Mouse (Mus musculus) neural tube, embryonic 14.5 days (tissue): ENCODE results near the gene Col18a1. TPM values are rescaled to one million over a fixed set of nuclear protein-coding genes. Genes with fewer than 3 reads are reported as not detected.
A peak's percentile ranks its signal among the peaks of the same experiment; 100 is the strongest.

ENCODE experiments used
- ATAC-seq: fragments of 200-750 bp; cut with Nextera tagmentation; 2 replicates; pipeline ENCODE4 v1.8.0; 2017; ENCODE audit warnings: low read depth, mild to moderate bottlenecking, moderate TSS enrichment, moderate library complexity
- H3K27ac ChIP-seq: fragments of 300-500 bp; sonication (generic); 2 replicates; pipeline ENCODE4 v1.5.1; 2014; ENCODE audit warnings: low read depth, mild to moderate bottlenecking, control low read depth, low read length, moderate library complexity, mixed read lengths
- H3K27me3 ChIP-seq: fragments of 300-500 bp; sonication (generic); 2 replicates; pipeline ENCODE4 v1.6.1; 2014; ENCODE audit warnings: low read length; ENCODE audit not compliant: control insufficient read depth, insufficient read depth
- H3K36me3 ChIP-seq: fragments of 300-500 bp; sonication (generic); 2 replicates; pipeline ENCODE4 v1.6.1; 2014; ENCODE audit warnings: low read length, mixed read lengths; ENCODE audit not compliant: control insufficient read depth, insufficient read depth
- H3K4me1 ChIP-seq: fragments of 300-500 bp; sonication (generic); 2 replicates; pipeline ENCODE4 v1.6.1; 2014; ENCODE audit warnings: low read length; ENCODE audit not compliant: control insufficient read depth, insufficient read depth
- H3K4me2 ChIP-seq: fragments of 300-500 bp; sonication (generic); 2 replicates; pipeline ENCODE4 v1.6.1; 2014; ENCODE audit warnings: mild to moderate bottlenecking, low read depth, low read length, control low read depth
- H3K4me3 ChIP-seq: fragments of 300-500 bp; sonication (generic); 2 replicates; pipeline ENCODE4 v1.5.1; 2014; ENCODE audit warnings: low read depth, low read length, control low read depth, mixed read lengths
- H3K9ac ChIP-seq: fragments of 300-500 bp; sonication (generic); replicated peaks from 2 replicates; pipeline ENCODE4 v1.6.1; 2014; ENCODE audit warnings: low read depth, mild to moderate bottlenecking, control low read depth, low read length, mixed read lengths
- H3K9me3 ChIP-seq: fragments of 300-500 bp; sonication (generic); 2 replicates; pipeline ENCODE4 v1.6.1; 2016; ENCODE audit warnings: low read length; ENCODE audit not compliant: control insufficient read depth
- WGBS: fragments of 180-500 bp; shearing (Covaris S2); extraction: QIAGEN DNeasy Blood & Tissue Kit; methylation state at CpG from one replicate; pipeline ENCODE4 v1.1.7; 2014; 5-methylcytosine and 5-hydroxymethylcytosine counted together
- polyA plus RNA-seq: library from polyadenylated mRNA; unstranded; fragments of >200 nt; fragmentation: Nextera tagmentation; extraction: Ambion mirVana; gene quantifications from 2 replicates; pipeline ENCODE4 v1.2.1, GENCODE M21; 2014

The Col18a1 gene
- polyA plus RNA-seq, 1 experiment from 2014 or later = 5.3 TPM

DNA sequence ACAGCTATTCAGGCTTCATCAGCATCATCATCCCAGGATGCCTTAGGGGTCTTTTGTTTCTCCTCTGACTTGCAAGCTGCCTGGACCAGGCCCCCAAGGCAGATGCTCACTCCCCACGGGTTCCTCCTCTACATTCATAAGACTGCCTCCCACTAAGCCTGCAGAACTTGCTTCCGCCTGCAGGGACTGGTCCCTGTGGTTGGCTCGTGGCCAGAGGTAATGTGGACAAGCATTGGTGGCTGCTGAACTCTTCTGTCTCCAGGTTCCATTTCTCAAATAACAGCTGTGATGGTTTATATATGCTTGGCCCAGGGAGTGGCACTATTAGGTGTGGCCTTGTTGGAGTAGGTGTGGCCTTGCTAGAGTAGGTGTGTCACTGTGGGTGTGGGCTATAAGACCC, 104.9 kb downstream of the Col18a1 start:
- H3K4me1 ChIP-seq = no peaks in the 10 kb centered on the region
- no peak overlapping the region for H3K27ac ChIP-seq
- no peak overlapping the region for H3K9ac ChIP-seq
- H3K36me3 ChIP-seq = no peaks in the 10 kb centered on the region
- no peaks in the 10 kb centered on the region for H3K27me3 ChIP-seq
- ATAC-seq = no peak
- H3K4me2 ChIP-seq = no peak overlapping the region
- H3K4me3 ChIP-seq = no peak overlapping the region
- WGBS = 67% methylated on average over 3 of the region's 3 CpGs
- no peaks in the 10 kb centered on the region for H3K9me3 ChIP-seq

DNA sequence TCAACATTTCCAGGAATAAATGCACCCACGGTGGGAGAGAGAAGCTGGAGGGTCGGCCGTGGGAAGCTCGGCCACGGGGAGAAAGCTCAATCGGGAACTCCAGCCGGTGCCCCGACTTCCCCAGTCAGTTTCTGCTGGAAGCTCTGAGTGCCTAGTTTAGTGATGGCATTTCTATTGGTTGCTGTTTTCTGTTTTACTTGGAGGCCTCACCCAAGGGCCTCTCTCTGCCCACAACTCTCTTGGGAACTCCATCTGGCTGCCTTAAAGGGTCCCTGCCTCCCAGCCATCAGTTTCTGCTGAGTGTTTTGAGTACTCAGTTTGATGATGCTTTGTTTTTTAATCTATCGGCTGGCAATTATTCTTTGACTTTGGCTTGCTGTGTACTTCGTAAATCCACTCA, 109.6 kb downstream of the Col18a1 start:
- Histone ChIP-seq H3K36me3 (no peaks in the 10 kb centered on the region), H3K27ac (no peak overlapping the region), H3K4me2 (no peak overlapping the region), H3K4me1 (no peaks in the 10 kb centered on the region), H3K4me3 (no peak overlapping the region), H3K27me3 (no peaks in the 10 kb centered on the region), H3K9ac (no peak overlapping the region), H3K9me3 (no peaks in the 10 kb centered on the region)
- no peak for ATAC-seq
- 83% methylated on average over 10 of the region's 10 CpGs for WGBS

DNA sequence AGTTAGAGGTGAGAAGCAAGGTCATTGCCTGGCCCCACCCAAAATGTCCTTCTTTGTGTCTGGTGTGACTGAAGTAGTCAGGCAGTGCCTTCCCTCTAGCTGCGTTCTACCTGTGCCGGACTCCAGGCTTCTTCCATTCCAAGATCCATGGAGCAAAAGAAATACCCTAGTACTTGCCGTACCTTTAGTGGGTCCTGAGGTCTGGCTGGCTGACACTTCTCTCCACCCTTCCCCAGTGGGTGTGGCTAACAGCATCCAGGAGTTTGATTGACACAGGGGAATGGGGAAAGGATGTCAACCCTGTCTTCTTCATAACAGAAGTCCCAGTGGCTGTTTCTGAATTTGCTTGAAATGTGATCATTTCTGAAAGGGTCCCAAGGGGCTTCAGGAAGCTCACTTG, 117.7 kb downstream of the Col18a1 start:
- no peak overlapping the region for H3K9ac ChIP-seq
- H3K4me3 ChIP-seq = no peak overlapping the region
- 97% methylated on average over 3 of the region's 3 CpGs for WGBS
- ATAC-seq = no peak
- no peaks in the 10 kb centered on the region for H3K9me3 ChIP-seq
- no peak overlapping the region for H3K27ac ChIP-seq
- H3K4me1 ChIP-seq = no peaks in the 10 kb centered on the region
- H3K27me3 ChIP-seq = no peaks in the 10 kb centered on the region
- no peak overlapping the region for H3K4me2 ChIP-seq
- peaks cover 9% of the 10 kb centered on the region for H3K36me3 ChIP-seq

DNA sequence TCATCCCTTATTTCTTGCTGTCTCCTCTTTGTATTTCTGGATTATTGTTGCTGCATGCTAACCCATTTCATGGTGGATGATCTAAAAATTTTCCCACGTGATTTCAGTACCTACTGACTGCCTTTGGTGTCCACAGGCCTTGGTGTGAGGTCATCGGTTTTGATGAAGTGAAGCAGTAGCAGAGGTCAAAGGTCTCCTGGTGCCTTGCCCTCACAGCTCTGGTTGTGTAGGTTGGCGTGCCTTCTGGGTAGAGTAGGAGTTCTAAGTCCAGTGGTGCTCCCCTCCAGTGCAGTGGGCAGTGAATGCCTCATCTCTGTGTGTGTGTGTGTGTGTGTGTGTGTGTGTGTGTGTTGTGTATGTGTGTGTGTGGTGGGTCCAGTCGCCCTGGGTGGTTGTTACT, 118.2 kb downstream of the Col18a1 start:
- no peak for ATAC-seq
- Histone ChIP-seq H3K27ac (no peak overlapping the region), H3K4me3 (no peak overlapping the region), H3K9ac (no peak overlapping the region), H3K27me3 (no peaks in the 10 kb centered on the region), H3K4me1 (no peaks in the 10 kb centered on the region), H3K9me3 (no peaks in the 10 kb centered on the region), H3K4me2 (no peak overlapping the region), H3K36me3 (peaks cover 9% of the 10 kb centered on the region)
- WGBS = 86% methylated on average over 4 of the region's 4 CpGs

DNA sequence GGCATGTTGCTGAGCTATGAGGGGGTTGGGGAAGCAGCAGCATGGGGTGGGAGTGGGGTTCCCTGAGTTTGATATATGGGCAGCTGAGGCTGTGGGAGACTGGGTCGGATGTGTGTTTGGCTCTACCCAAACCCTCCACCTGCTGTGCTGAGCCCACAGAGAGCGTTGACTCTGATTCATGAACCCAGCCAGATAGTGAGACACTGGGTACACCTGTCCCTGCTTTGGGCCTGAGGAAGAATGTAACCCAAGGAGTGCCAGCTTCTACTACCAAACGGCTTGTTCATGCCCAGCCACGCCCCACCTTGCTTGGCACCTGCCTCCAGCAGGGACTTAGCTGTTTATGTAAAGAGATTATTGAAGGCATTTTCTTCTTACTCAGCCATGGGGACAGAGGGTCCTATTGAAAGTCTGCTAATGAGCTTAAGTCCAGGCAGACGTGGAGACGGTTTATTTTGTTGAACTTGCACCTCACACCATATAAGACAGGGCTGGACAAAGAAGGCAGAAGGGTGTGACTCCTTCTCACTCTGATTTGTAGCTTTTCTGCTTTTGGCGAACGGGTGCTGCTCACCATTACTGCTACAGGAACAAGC, 127.7 kb downstream of the Col18a1 start:
- no peak for ATAC-seq
- Histone ChIP-seq H3K4me3 (no peak overlapping the region), H3K27me3 (no peaks in the 10 kb centered on the region), H3K27ac (no peak overlapping the region), H3K4me1 (peaks cover 15% of the 10 kb centered on the region), H3K9me3 (no peaks in the 10 kb centered on the region), H3K9ac (no peak overlapping the region), H3K4me2 (no peak overlapping the region), H3K36me3 (peaks cover 12% of the 10 kb centered on the region)
- 90% methylated on average over 8 of the region's 8 CpGs for WGBS

GRCm38 (mm10) chr10:77035487-77035886, 130.9 kb downstream of the Col18a1 start:
- no peak overlapping the region; the same call in 1 of the 2 replicates for H3K4me2 ChIP-seq
- no peak overlapping the region for H3K9ac ChIP-seq
- no peak overlapping the region for H3K27ac ChIP-seq
- no peak overlapping the region for H3K4me3 ChIP-seq
- no peak for ATAC-seq
- H3K27me3 ChIP-seq = no peaks in the 10 kb centered on the region
- H3K9me3 ChIP-seq = no peaks in the 10 kb centered on the region
- 90% methylated on average over 6 of the region's 6 CpGs for WGBS
- H3K4me1 ChIP-seq = peaks cover 17% of the 10 kb centered on the region
- no peaks in the 10 kb centered on the region; the same call in 1 of the 2 replicates for H3K36me3 ChIP-seq

DNA sequence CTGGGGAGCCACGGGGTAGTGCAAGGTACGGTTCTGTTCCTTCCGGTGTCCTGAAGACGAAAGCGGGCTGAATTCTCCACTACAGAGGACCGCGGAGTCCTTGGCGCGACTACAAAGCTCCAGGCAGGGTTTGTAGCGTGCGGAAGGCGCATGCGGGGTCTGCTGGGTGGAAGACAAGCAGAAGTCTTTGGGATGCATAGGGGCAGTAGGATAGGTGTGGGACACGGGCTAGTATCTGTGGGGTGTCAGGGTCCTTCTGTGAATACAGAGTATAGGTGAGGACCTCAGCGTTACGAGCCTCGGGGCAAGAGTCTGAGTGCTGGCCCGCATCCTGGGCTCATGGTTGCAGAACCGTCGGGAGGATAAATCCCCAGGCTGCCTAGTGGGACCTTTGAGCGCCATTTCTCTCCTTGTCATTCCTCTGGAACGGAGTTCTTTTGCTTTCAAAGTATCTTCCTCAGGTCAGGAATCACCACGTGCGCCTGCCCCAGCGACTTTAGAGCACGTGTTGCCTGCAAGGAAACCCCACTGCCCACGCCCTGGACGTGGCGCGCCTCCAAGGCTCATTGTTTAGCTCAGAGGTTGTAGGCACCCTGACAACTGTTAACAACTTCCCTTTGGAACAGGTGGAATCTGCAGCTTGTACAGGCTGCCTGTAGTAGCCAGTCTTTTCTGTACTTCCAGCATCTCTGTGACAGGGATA, 132.9 kb downstream of the Col18a1 start:
- H3K9ac ChIP-seq = peak overlapping the region; percentile 65
- H3K27ac ChIP-seq = peak overlapping the region; percentile 72
- H3K4me2 ChIP-seq = peak overlapping the region; percentile 88
- under 1% methylated on average over 30 of the region's 30 CpGs for whole genome bisulfite sequencing
- H3K27me3 ChIP-seq = no peaks in the 10 kb centered on the region
- no peaks in the 10 kb centered on the region for H3K9me3 ChIP-seq
- peak overlapping the region; percentile 59 for H3K4me3 ChIP-seq
- peak; percentile 71 for ATAC-seq
- no peaks in the 10 kb centered on the region for H3K36me3 ChIP-seq
- H3K4me1 ChIP-seq = peaks cover 17% of the 10 kb centered on the region

- Histone ChIP-seq H3K4me3 (peak overlapping the region; percentile 59), H3K36me3 (no peaks in the 10 kb centered on the region), H3K4me1 (peaks cover 17% of the 10 kb centered on the region), H3K27me3 (no peaks in the 10 kb centered on the region), H3K9me3 (no peaks in the 10 kb centered on the region), H3K9ac (peak overlapping the region; percentile 65), H3K4me2 (peak overlapping the region; percentile 88), H3K27ac (peak overlapping the region; percentile 72)
- WGBS = under 1% methylated on average over 47 of the region's 49 CpGs
- peak; percentile 95 for ATAC-seq
Observed at GRCm38 (mm10) chr10:77032591-77033322, 133.6 kb downstream of the Col18a1 start.
